Mouse (Mus musculus) spleen, adult 2 months (tissue): Measurements from ENCODE around the gene Smpd1.

ENCODE experiments used
- CTCF ChIP-seq: fragments of 200-500 bp; IDR thresholded peaks from 2 replicates; pipeline ENCODE4 v1.5.1; 2011; ENCODE audit warnings: mild to moderate bottlenecking, inconsistent platforms; ENCODE audit not compliant: insufficient read depth, insufficient read length, insufficient replicate concordance; ENCODE audit errors: extremely low read depth
- POLR2A ChIP-seq: fragments of 200-500 bp; IDR thresholded peaks from 2 replicates; pipeline ENCODE4 v1.6.1; 2011; ENCODE audit warnings: low read depth, low read length, inconsistent platforms

GRCm38 (mm10) chr7:105527306-105527937 lies 26.7 kb upstream of the Smpd1 start:
- TF ChIP-seq CTCF, result no peak; the same call in 1 of the 2 replicates
- TF ChIP-seq POLR2A, result no peak
